Mouse (Mus musculus): ENCODE measurements at regions not wholly inside any gene's neighbourhood (a gene's known extent, or its start where the extent isn't known, plus 50 kb on each side); places are given as distances from the start of the nearest gene placed in this dataset.

- H3K4me3 ChIP-seq (replicated peaks in 1 of 3; ENCODE audit: low read depth in 2 of 3, low read length in 2 of 3, poor library complexity in 1 of 3) = no peak overlapping the region
- in situ Hi-C loops (cut with MboI; ENCODE audit: low pct_ligation_motif_present, low pct_unique_long_range_greater_than_20kb, low sequenced_read_pairs) (no loop called here), dilution Hi-C loops (cut with MboI; ENCODE audit: extremely low pct_ligation_motif_present, extremely low pct_unique_long_range_greater_than_20kb, low sequenced_read_pairs) (no loop called here)
Measured at GRCm38 (mm10) chr8:87417466-87417865, 54.9 kb downstream of the Cbln1 start.

DNA sequence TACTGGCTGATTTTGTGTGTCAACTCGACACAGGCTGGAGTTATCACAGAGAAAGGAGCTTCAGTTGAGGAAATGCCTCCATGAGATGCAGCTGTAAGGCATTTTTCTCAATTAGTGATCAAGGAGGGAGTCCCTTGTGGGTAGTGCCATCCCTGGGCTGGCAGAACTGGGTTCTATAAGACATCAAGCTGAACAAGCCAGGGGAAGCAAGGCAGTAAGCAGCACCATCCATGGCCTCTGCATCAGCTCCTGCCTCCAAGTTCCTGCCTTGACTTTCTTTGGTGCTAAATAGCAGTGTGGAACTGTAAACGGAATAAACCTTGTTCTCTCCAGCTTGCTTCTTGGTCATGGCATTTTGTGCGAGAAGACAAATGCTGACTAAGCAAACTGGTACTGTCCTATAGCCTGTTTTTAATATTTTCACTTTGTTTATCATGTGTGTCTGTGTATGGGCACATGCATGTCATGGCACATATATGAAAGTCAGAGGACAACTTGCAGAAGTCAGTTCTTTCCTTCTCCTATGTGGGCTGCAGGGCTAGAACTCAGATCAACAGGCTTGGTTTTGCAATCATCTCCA, 57.3 kb downstream of the Cbln1 start:
- Histone ChIP-seq H3K4me1 (ENCODE audit: control insufficient read depth in 1 of 2, insufficient read depth in 2 of 2) (no peaks in the 10 kb centered on the region), H3K36me3 (replicated peaks in 1 of 2; ENCODE audit: control insufficient read depth in 1 of 2, insufficient read depth in 1 of 2, low read length in 1 of 2) (no peaks in the 10 kb centered on the region), H3K4me2 (ENCODE audit: insufficient read depth, low read depth, poor library complexity, severe bottlenecking) (no peak overlapping the region), H3K4me3 (replicated peaks in 1 of 3; ENCODE audit: low read depth in 2 of 3, low read length in 2 of 3, poor library complexity in 1 of 3) (no peak overlapping the region), H3K27ac (ENCODE audit: insufficient read depth, low read depth) (no peak overlapping the region), H3K9ac (ENCODE audit: insufficient read depth, low read depth) (no peak overlapping the region), H3K79me2 (replicated peaks; ENCODE audit: control insufficient read depth, extremely low read depth, insufficient read depth, poor library complexity, severe bottlenecking) (no peaks in the 10 kb centered on the region), H3K9me3 (replicated peaks; ENCODE audit: low read length) (no peaks in the 10 kb centered on the region), H3K27me3 (replicated peaks) (peaks cover 33% of the 10 kb centered on the region)
- no peak for DNase-seq (ENCODE audit: extremely low read depth)
- TF ChIP-seq NELFE (IDR thresholded peaks at IDR 0.05; ENCODE audit: low read depth, low read length) = no peak
- TF ChIP-seq MAFK (IDR thresholded peaks at IDR 0.05; ENCODE audit: insufficient replicate concordance, low read length) = peak; percentile 77; the same call in 1 of the 2 replicates
- TF ChIP-seq BHLHE40 (IDR thresholded peaks at IDR 0.05; ENCODE audit: low read depth, low read length) = no peak
- no peak for TF ChIP-seq RAD21 (IDR thresholded peaks at IDR 0.05; ENCODE audit: low read depth, low read length)
- no peak for TF ChIP-seq SIN3A (IDR thresholded peaks at IDR 0.05; ENCODE audit: low read length)
- no peak for TF ChIP-seq MXI1 (IDR thresholded peaks at IDR 0.05; ENCODE audit: low read depth, low read length)
- dilution Hi-C loops (cut with MboI; ENCODE audit: extremely low pct_ligation_motif_present, extremely low pct_unique_long_range_greater_than_20kb, low sequenced_read_pairs) = no loop called here
- in situ Hi-C loops (cut with MboI; ENCODE audit: low pct_ligation_motif_present, low pct_unique_long_range_greater_than_20kb, low sequenced_read_pairs) = no loop called here

More at GRCm38 (mm10) chr8:87417466-87417865, 54.9 kb downstream of the Cbln1 start:
- Histone ChIP-seq H3K9ac (ENCODE audit: insufficient read depth, low read depth) (no peak overlapping the region), H3K27me3 (replicated peaks) (peaks cover 43% of the 10 kb centered on the region), H3K36me3 (replicated peaks in 1 of 2; ENCODE audit: control insufficient read depth in 1 of 2, insufficient read depth in 1 of 2, low read length in 1 of 2) (no peaks in the 10 kb centered on the region), H3K27ac (ENCODE audit: insufficient read depth, low read depth) (no peak overlapping the region), H3K4me2 (ENCODE audit: insufficient read depth, low read depth, poor library complexity, severe bottlenecking) (no peak overlapping the region), H3K79me2 (replicated peaks; ENCODE audit: control insufficient read depth, extremely low read depth, insufficient read depth, poor library complexity, severe bottlenecking) (no peaks in the 10 kb centered on the region), H3K4me1 (ENCODE audit: control insufficient read depth in 1 of 2, insufficient read depth in 2 of 2) (no peaks in the 10 kb centered on the region), H3K9me3 (replicated peaks; ENCODE audit: low read length) (no peaks in the 10 kb centered on the region)
- TF ChIP-seq ZC3H11A (IDR thresholded peaks at IDR 0.05; ENCODE audit: low read depth, low read length) = no peak
- TF ChIP-seq PAX5 (IDR thresholded peaks at IDR 0.05; ENCODE audit: low read length) = no peak
- TF ChIP-seq CTCF (conservative IDR thresholded peaks at IDR 0.05 in 1 of 2, IDR thresholded peaks at IDR 0.05 in 1 of 2; ENCODE audit: low read depth in 2 of 2, low read length in 2 of 2) = no peak
- TF ChIP-seq GABPA (IDR thresholded peaks at IDR 0.05; ENCODE audit: insufficient replicate concordance, low read depth, low read length) = no peak
- TF ChIP-seq BHLHE40 (IDR thresholded peaks at IDR 0.05; ENCODE audit: low read depth, low read length) = no peak
- TF ChIP-seq KAT2A (IDR thresholded peaks at IDR 0.05; ENCODE audit: insufficient replicate concordance, low read length) = no peak
- no peak for TF ChIP-seq RCOR1 (conservative IDR thresholded peaks at IDR 0.05; ENCODE audit: low read depth, low read length)
- no peak for TF ChIP-seq NELFE (IDR thresholded peaks at IDR 0.05; ENCODE audit: low read depth, low read length)
- no peak for TF ChIP-seq ZNF384 (IDR thresholded peaks at IDR 0.05; ENCODE audit: low read depth, low read length)
- no peak for TF ChIP-seq UBTF (IDR thresholded peaks at IDR 0.05; ENCODE audit: low read depth, low read length)
- no peak for DNase-seq (ENCODE audit: extremely low read depth)
